Mouse (Mus musculus) stomach, embryonic 16.5 days (tissue): ENCODE measurements around the gene Man1a2. TPM values are rescaled to one million over a fixed set of nuclear protein-coding genes. Genes with fewer than 3 reads are reported as not detected.

Source experiments
- ATAC-seq: fragments of 200-750 bp; cut with Nextera tagmentation; 2 replicates; pipeline ENCODE4 v1.8.0; 2017; ENCODE audit warnings: moderate number of reproducible peaks, moderate TSS enrichment; ENCODE audit not compliant: insufficient read depth, low FRiP score
- H3K27ac ChIP-seq: fragments of 300-500 bp; sonication (generic); 2 replicates; pipeline ENCODE4 v1.5.1; 2014; ENCODE audit warnings: low read length
- H3K27me3 ChIP-seq: fragments of 300-500 bp; sonication (generic); 2 replicates; pipeline ENCODE4 v1.6.1; 2014; ENCODE audit warnings: low read length, control low read depth, mixed read lengths; ENCODE audit not compliant: control insufficient read depth, insufficient read depth
- H3K36me3 ChIP-seq: fragments of 300-500 bp; sonication (generic); 2 replicates; pipeline ENCODE4 v1.6.1; 2014; ENCODE audit warnings: low read length; ENCODE audit not compliant: control insufficient read depth, insufficient read depth
- H3K4me1 ChIP-seq: fragments of 300-500 bp; sonication (generic); 2 replicates; pipeline ENCODE4 v1.6.1; 2014; ENCODE audit warnings: low read length, control low read depth, mixed read lengths; ENCODE audit not compliant: control insufficient read depth, insufficient read depth
- H3K4me2 ChIP-seq: fragments of 300-500 bp; sonication (generic); 2 replicates; pipeline ENCODE4 v1.6.1; 2014; ENCODE audit warnings: low read depth, low read length, mixed read lengths
- H3K4me3 ChIP-seq: fragments of 300-500 bp; sonication (generic); replicated peaks from 2 replicates; pipeline ENCODE4 v1.5.1; 2014; ENCODE audit warnings: mild to moderate bottlenecking, low read length
- H3K9ac ChIP-seq: fragments of 300-500 bp; sonication (generic); 2 replicates; pipeline ENCODE4 v1.6.1; 2014; ENCODE audit warnings: low read length
- H3K9me3 ChIP-seq: fragments of 300-500 bp; sonication (generic); replicated peaks from 2 replicates; pipeline ENCODE4 v1.6.1; 2016; ENCODE audit warnings: low read length, control low read depth; ENCODE audit not compliant: control insufficient read depth
- WGBS: fragments of 180-500 bp; shearing (Covaris S2); extraction: QIAGEN DNeasy Blood & Tissue Kit; methylation state at CpG from one replicate; pipeline ENCODE4 v1.1.7; 2014; 5-methylcytosine and 5-hydroxymethylcytosine counted together
- polyA plus RNA-seq: library from polyadenylated mRNA; unstranded; fragments of >200 nt; fragmentation: Nextera tagmentation; extraction: Ambion mirVana; gene quantifications from 2 replicates; pipeline ENCODE4 v1.2.1, GENCODE M21; 2015

Man1a2 gene
- polyA plus RNA-seq, 1 experiment from 2014 or later = 43.4 TPM

GRCm38 (mm10) chr3:100678951-100679570, 6.2 kb downstream of the Man1a2 start:
- ATAC-seq = no peak
- Histone ChIP-seq H3K9me3 (no peaks in the 10 kb centered on the region; the same call in 1 of the 2 replicates), H3K9ac (no peak overlapping the region), H3K4me3 (no peak overlapping the region), H3K4me2 (no peak overlapping the region), H3K27me3 (no peaks in the 10 kb centered on the region), H3K36me3 (no peaks in the 10 kb centered on the region), H3K27ac (no peak overlapping the region), H3K4me1 (peaks cover 22% of the 10 kb centered on the region)
- 71% methylated on average over 6 of the region's 6 CpGs for WGBS

- Histone ChIP-seq H3K36me3 (no peaks in the 10 kb centered on the region), H3K9ac (no peak overlapping the region), H3K4me2 (no peak overlapping the region), H3K4me1 (peaks cover 6% of the 10 kb centered on the region), H3K27ac (no peak overlapping the region), H3K9me3 (no peaks in the 10 kb centered on the region; the same call in 1 of the 2 replicates), H3K27me3 (no peaks in the 10 kb centered on the region), H3K4me3 (no peak overlapping the region)
- ATAC-seq = no peak
- 77% methylated on average over 4 of the region's 4 CpGs for WGBS
Measured at GRCm38 (mm10) chr3:100675146-100675545, 10.2 kb downstream of the Man1a2 start.

GRCm38 (mm10) chr3:100670412-100670811, 14.9 kb downstream of the Man1a2 start:
- no peaks in the 10 kb centered on the region for H3K36me3 ChIP-seq
- no peak overlapping the region for H3K4me2 ChIP-seq
- H3K4me1 ChIP-seq = no peaks in the 10 kb centered on the region
- H3K9me3 ChIP-seq = no peaks in the 10 kb centered on the region
- no peaks in the 10 kb centered on the region for H3K27me3 ChIP-seq
- ATAC-seq = no peak
- no peak overlapping the region for H3K4me3 ChIP-seq
- no peak overlapping the region for H3K27ac ChIP-seq
- H3K9ac ChIP-seq = no peak overlapping the region
- WGBS = 83% methylated on average over 2 of the region's 2 CpGs

GRCm38 (mm10) chr3:100653291-100653690, 32.0 kb downstream of the Man1a2 start:
- Histone ChIP-seq H3K27ac (no peak overlapping the region), H3K27me3 (no peaks in the 10 kb centered on the region), H3K36me3 (no peaks in the 10 kb centered on the region), H3K4me1 (no peaks in the 10 kb centered on the region), H3K9me3 (no peaks in the 10 kb centered on the region), H3K4me3 (no peak overlapping the region), H3K4me2 (no peak overlapping the region), H3K9ac (no peak overlapping the region)
- ATAC-seq = no peak
- 67% methylated on average over 1 of the region's 1 CpGs for WGBS

- 93% methylated on average over 8 of the region's 8 CpGs for WGBS
- Histone ChIP-seq H3K4me2 (no peak overlapping the region), H3K4me3 (no peak overlapping the region), H3K36me3 (no peaks in the 10 kb centered on the region), H3K27ac (no peak overlapping the region), H3K27me3 (no peaks in the 10 kb centered on the region), H3K9ac (no peak overlapping the region), H3K9me3 (no peaks in the 10 kb centered on the region), H3K4me1 (no peaks in the 10 kb centered on the region)
- no peak for ATAC-seq
Measured at GRCm38 (mm10) chr3:100641581-100641980, 43.7 kb downstream of the Man1a2 start.

- Histone ChIP-seq H3K27ac (no peak overlapping the region), H3K9ac (no peak overlapping the region), H3K9me3 (no peaks in the 10 kb centered on the region), H3K27me3 (no peaks in the 10 kb centered on the region), H3K4me2 (no peak overlapping the region), H3K36me3 (no peaks in the 10 kb centered on the region), H3K4me1 (no peaks in the 10 kb centered on the region), H3K4me3 (no peak overlapping the region)
- no peak for ATAC-seq
- 79% methylated on average over 2 of the region's 2 CpGs for WGBS
Measured at GRCm38 (mm10) chr3:100636255-100636654, 49.0 kb downstream of the Man1a2 start.

- Histone ChIP-seq H3K36me3 (no peaks in the 10 kb centered on the region), H3K9ac (no peak overlapping the region), H3K4me1 (no peaks in the 10 kb centered on the region), H3K27ac (no peak overlapping the region), H3K9me3 (no peaks in the 10 kb centered on the region), H3K27me3 (no peaks in the 10 kb centered on the region), H3K4me3 (no peak overlapping the region), H3K4me2 (no peak overlapping the region)
- ATAC-seq = no peak
- 87% methylated on average over 4 of the region's 4 CpGs for WGBS
Measured at GRCm38 (mm10) chr3:100634821-100635220, 50.5 kb downstream of the Man1a2 start.

- no peak overlapping the region for H3K9ac ChIP-seq
- no peaks in the 10 kb centered on the region for H3K27me3 ChIP-seq
- no peak overlapping the region for H3K4me3 ChIP-seq
- H3K4me2 ChIP-seq = no peak overlapping the region
- ATAC-seq = no peak
- no peaks in the 10 kb centered on the region for H3K4me1 ChIP-seq
- 43% methylated on average over 4 of the region's 4 CpGs for WGBS
- H3K9me3 ChIP-seq = no peaks in the 10 kb centered on the region
- no peaks in the 10 kb centered on the region for H3K36me3 ChIP-seq
- no peak overlapping the region for H3K27ac ChIP-seq
Measured at GRCm38 (mm10) chr3:100618511-100618910, 66.8 kb downstream of the Man1a2 start.

GRCm38 (mm10) chr3:100610916-100611315, 74.4 kb downstream of the Man1a2 start:
- Histone ChIP-seq H3K4me3 (no peak overlapping the region), H3K36me3 (no peaks in the 10 kb centered on the region), H3K9me3 (no peaks in the 10 kb centered on the region), H3K4me1 (no peaks in the 10 kb centered on the region), H3K9ac (no peak overlapping the region), H3K4me2 (no peak overlapping the region), H3K27me3 (no peaks in the 10 kb centered on the region), H3K27ac (no peak overlapping the region)
- WGBS = 48% methylated on average over 1 of the region's 1 CpGs
- ATAC-seq = no peak
